Mouse (Mus musculus) embryonic fibroblast, embryonic 13.5 days (primary cell): ENCODE data around the gene Srp68.

Experiments
- CTCF ChIP-seq: IDR thresholded peaks from 2 replicates; pipeline ENCODE4 v1.5.1; 2011; ENCODE audit warnings: mild to moderate bottlenecking, control low read depth, low read length, moderate library complexity, borderline replicate concordance; ENCODE audit not compliant: insufficient read depth
- POLR2A ChIP-seq: IDR thresholded peaks from 2 replicates; pipeline ENCODE4 v1.6.1; 2011; ENCODE audit warnings: low read depth, mild to moderate bottlenecking, control low read depth, low read length, moderate library complexity

DNA sequence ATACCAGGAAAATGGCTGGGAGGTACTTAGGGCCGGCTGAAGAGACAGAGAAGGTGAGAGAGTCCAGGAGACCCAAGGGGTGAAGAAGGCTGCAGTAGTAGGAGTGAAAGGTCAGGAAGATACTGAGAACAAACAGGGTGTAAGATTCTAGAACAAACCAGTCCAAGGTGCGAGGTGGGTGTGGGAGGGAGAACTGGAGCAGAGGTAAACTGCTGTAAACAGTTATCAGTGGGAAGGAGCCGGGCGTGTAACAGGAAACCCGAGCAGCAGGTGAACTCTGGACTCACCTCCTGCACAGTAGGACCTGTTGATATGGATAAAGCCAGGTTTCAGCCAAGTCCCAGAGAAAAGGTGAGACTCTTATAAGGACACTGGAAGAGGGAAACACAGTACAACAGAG, 63.3 kb downstream of the Srp68 start:
- TF ChIP-seq CTCF (no peak), POLR2A (no peak)
